Mouse (Mus musculus): ENCODE data around the gene Cacna1f. TPM values are rescaled to one million over a fixed set of nuclear protein-coding genes. Genes with fewer than 3 reads are reported as not detected.

The Cacna1f gene
- polyA plus RNA-seq, 1 experiment from 2014 or later: not detected

GRCm38 (mm10) chrX:7610035-7610434, 3.2 kb downstream of the Cacna1f start:
- Histone ChIP-seq H3K36me3 (ENCODE audit: control insufficient read depth, insufficient read depth, low read length) (no peaks in the 10 kb centered on the region), H3K4me2 (replicated peaks; ENCODE audit: low read depth, low read length) (peak overlapping the region; percentile 60), H3K9ac (ENCODE audit: low read depth, low read length) (no peak overlapping the region), H3K27ac (ENCODE audit: low read depth, low read length) (no peak overlapping the region), H3K27me3 (ENCODE audit: control insufficient read depth, insufficient read depth, low read length) (no peaks in the 10 kb centered on the region), H3K4me3 (ENCODE audit: low read length) (peak overlapping the region; percentile 36; the same call in 1 of the 2 replicates), H3K9me3 (ENCODE audit: control insufficient read depth, low read length) (no peaks in the 10 kb centered on the region), H3K4me1 (ENCODE audit: control insufficient read depth, insufficient read depth, low read length) (no peaks in the 10 kb centered on the region)
- no peak for ATAC-seq (ENCODE audit: low FRiP score, low TSS enrichment)
- 35% methylated on average over 21 of the region's 21 CpGs for WGBS

GRCm38 (mm10) chrX:7610536-7611258, 3.8 kb downstream of the Cacna1f start:
- Histone ChIP-seq H3K27ac (ENCODE audit: low read depth, low read length) (no peak overlapping the region), H3K4me1 (ENCODE audit: control insufficient read depth, insufficient read depth, low read length) (no peaks in the 10 kb centered on the region), H3K9ac (ENCODE audit: low read depth, low read length) (0 out of 2 replicates have a peak overlapping the region, but pooled peaks have one; percentile 18), H3K4me3 (ENCODE audit: low read length) (peak overlapping the region; percentile 36), H3K9me3 (ENCODE audit: control insufficient read depth, low read length) (no peaks in the 10 kb centered on the region), H3K4me2 (replicated peaks; ENCODE audit: low read depth, low read length) (peak overlapping the region; percentile 60), H3K36me3 (ENCODE audit: control insufficient read depth, insufficient read depth, low read length) (no peaks in the 10 kb centered on the region), H3K27me3 (ENCODE audit: control insufficient read depth, insufficient read depth, low read length) (no peaks in the 10 kb centered on the region)
- WGBS: 23% methylated on average over 26 of the region's 26 CpGs
- ATAC-seq (ENCODE audit: low FRiP score, low TSS enrichment): no peak

GRCm38 (mm10) chrX:7617889-7618551, 11.1 kb downstream of the Cacna1f start:
- Histone ChIP-seq H3K36me3 (ENCODE audit: control insufficient read depth, insufficient read depth, low read length) (no peaks in the 10 kb centered on the region), H3K4me2 (replicated peaks; ENCODE audit: low read depth, low read length) (no peak overlapping the region), H3K27ac (ENCODE audit: low read depth, low read length) (no peak overlapping the region), H3K27me3 (ENCODE audit: control insufficient read depth, insufficient read depth, low read length) (no peaks in the 10 kb centered on the region), H3K4me1 (ENCODE audit: control insufficient read depth, insufficient read depth, low read length) (no peaks in the 10 kb centered on the region), H3K9ac (ENCODE audit: low read depth, low read length) (no peak overlapping the region), H3K9me3 (ENCODE audit: control insufficient read depth, low read length) (no peaks in the 10 kb centered on the region), H3K4me3 (ENCODE audit: low read length) (no peak overlapping the region)
- ATAC-seq (ENCODE audit: low FRiP score, low TSS enrichment): no peak
- 83% methylated on average over 12 of the region's 12 CpGs for WGBS

GRCm38 (mm10) chrX:7632560-7632959, 25.7 kb downstream of the Cacna1f start:
- Histone ChIP-seq H3K4me3 (ENCODE audit: low read length) (no peak overlapping the region), H3K27ac (ENCODE audit: low read depth, low read length) (no peak overlapping the region), H3K9me3 (ENCODE audit: control insufficient read depth, low read length) (no peaks in the 10 kb centered on the region), H3K36me3 (ENCODE audit: control insufficient read depth, insufficient read depth, low read length) (no peaks in the 10 kb centered on the region), H3K4me2 (replicated peaks; ENCODE audit: low read depth, low read length) (no peak overlapping the region), H3K4me1 (ENCODE audit: control insufficient read depth, insufficient read depth, low read length) (no peaks in the 10 kb centered on the region), H3K9ac (ENCODE audit: low read depth, low read length) (no peak overlapping the region), H3K27me3 (ENCODE audit: control insufficient read depth, insufficient read depth, low read length) (no peaks in the 10 kb centered on the region)
- 85% methylated on average over 6 of the region's 6 CpGs for WGBS
- no peak for ATAC-seq (ENCODE audit: low FRiP score, low TSS enrichment)

GRCm38 (mm10) chrX:7635101-7635500, 28.2 kb downstream of the Cacna1f start:
- 76% methylated on average over 3 of the region's 3 CpGs for WGBS

GRCm38 (mm10) chrX:7638401-7639091, 31.7 kb downstream of the Cacna1f start, which contains the start of gene Syp:
Gene Syp (plus strand): TSS chrX:7638471.
- H3K9me3 ChIP-seq (ENCODE audit: control insufficient read depth, low read length): no peaks in the 10 kb centered on the region
- 25% methylated on average over 40 of the region's 42 CpGs for WGBS
- peak within 1 kb of the TSS; percentile 23 for H3K4me3 ChIP-seq (ENCODE audit: low read length)
- no peak within 1 kb of the TSS for H3K27ac ChIP-seq (ENCODE audit: low read depth, low read length)
- peaks cover 5% of the 10 kb centered on the region; the same call in 1 of the 2 replicates for H3K27me3 ChIP-seq (ENCODE audit: control insufficient read depth, insufficient read depth, low read length)
- H3K9ac ChIP-seq (ENCODE audit: low read depth, low read length): no peak within 1 kb of the TSS
- no peaks in the 10 kb centered on the region for H3K36me3 ChIP-seq (ENCODE audit: control insufficient read depth, insufficient read depth, low read length)
- no peaks in the 10 kb centered on the region for H3K4me1 ChIP-seq (ENCODE audit: control insufficient read depth, insufficient read depth, low read length)
- peak within 1 kb of the TSS; percentile 44 for H3K4me2 ChIP-seq (replicated peaks; ENCODE audit: low read depth, low read length)
- peak; percentile 87 for ATAC-seq (ENCODE audit: low FRiP score, low TSS enrichment)

More at GRCm38 (mm10) chrX:7635101-7635500, 28.2 kb downstream of the Cacna1f start:
- Histone ChIP-seq H3K9me3 (ENCODE audit: control insufficient read depth, low read length) (no peaks in the 10 kb centered on the region), H3K27me3 (ENCODE audit: control insufficient read depth, insufficient read depth, low read length) (peaks cover 5% of the 10 kb centered on the region; the same call in 1 of the 2 replicates), H3K36me3 (ENCODE audit: control insufficient read depth, insufficient read depth, low read length) (no peaks in the 10 kb centered on the region), H3K4me3 (ENCODE audit: low read length) (no peak overlapping the region), H3K4me1 (ENCODE audit: control insufficient read depth, insufficient read depth, low read length) (no peaks in the 10 kb centered on the region), H3K27ac (ENCODE audit: low read depth, low read length) (no peak overlapping the region), H3K4me2 (replicated peaks; ENCODE audit: low read depth, low read length) (no peak overlapping the region), H3K9ac (ENCODE audit: low read depth, low read length) (no peak overlapping the region)
- ATAC-seq (ENCODE audit: low FRiP score, low TSS enrichment): no peak

- ATAC-seq (ENCODE audit: low FRiP score, low TSS enrichment): 0 out of 2 replicates have a peak, but pooled peaks have one; percentile 13
- Histone ChIP-seq H3K27me3 (ENCODE audit: control insufficient read depth, insufficient read depth, low read length) (peaks cover 5% of the 10 kb centered on the region; the same call in 1 of the 2 replicates), H3K4me3 (ENCODE audit: low read length) (no peak overlapping the region), H3K4me2 (replicated peaks; ENCODE audit: low read depth, low read length) (no peak overlapping the region), H3K4me1 (ENCODE audit: control insufficient read depth, insufficient read depth, low read length) (no peaks in the 10 kb centered on the region), H3K9me3 (ENCODE audit: control insufficient read depth, low read length) (no peaks in the 10 kb centered on the region), H3K9ac (ENCODE audit: low read depth, low read length) (no peak overlapping the region), H3K27ac (ENCODE audit: low read depth, low read length) (no peak overlapping the region), H3K36me3 (ENCODE audit: control insufficient read depth, insufficient read depth, low read length) (no peaks in the 10 kb centered on the region)
- WGBS: 32% methylated on average over 13 of the region's 13 CpGs
These were observed 32.8 kb downstream of the Cacna1f start for GRCm38 (mm10) chrX:7639536-7640325.

- Histone ChIP-seq H3K4me3 (ENCODE audit: low read length) (no peak overlapping the region), H3K36me3 (ENCODE audit: control insufficient read depth, insufficient read depth, low read length) (no peaks in the 10 kb centered on the region), H3K9me3 (ENCODE audit: control insufficient read depth, low read length) (no peaks in the 10 kb centered on the region), H3K27me3 (ENCODE audit: control insufficient read depth, insufficient read depth, low read length) (peaks cover 5% of the 10 kb centered on the region; the same call in 1 of the 2 replicates), H3K4me1 (ENCODE audit: control insufficient read depth, insufficient read depth, low read length) (no peaks in the 10 kb centered on the region), H3K9ac (ENCODE audit: low read depth, low read length) (no peak overlapping the region), H3K4me2 (replicated peaks; ENCODE audit: low read depth, low read length) (no peak overlapping the region), H3K27ac (ENCODE audit: low read depth, low read length) (no peak overlapping the region)
- WGBS: 54% methylated on average over 12 of the region's 12 CpGs
- no peak for ATAC-seq (ENCODE audit: low FRiP score, low TSS enrichment)
These were observed 33.9 kb downstream of the Cacna1f start for GRCm38 (mm10) chrX:7640785-7641184.

Data from kidney, embryonic 14.5 days (tissue).